Comparison of ENCODE assay signal across 8 mouse cellular contexts in the genomic region with DNA sequence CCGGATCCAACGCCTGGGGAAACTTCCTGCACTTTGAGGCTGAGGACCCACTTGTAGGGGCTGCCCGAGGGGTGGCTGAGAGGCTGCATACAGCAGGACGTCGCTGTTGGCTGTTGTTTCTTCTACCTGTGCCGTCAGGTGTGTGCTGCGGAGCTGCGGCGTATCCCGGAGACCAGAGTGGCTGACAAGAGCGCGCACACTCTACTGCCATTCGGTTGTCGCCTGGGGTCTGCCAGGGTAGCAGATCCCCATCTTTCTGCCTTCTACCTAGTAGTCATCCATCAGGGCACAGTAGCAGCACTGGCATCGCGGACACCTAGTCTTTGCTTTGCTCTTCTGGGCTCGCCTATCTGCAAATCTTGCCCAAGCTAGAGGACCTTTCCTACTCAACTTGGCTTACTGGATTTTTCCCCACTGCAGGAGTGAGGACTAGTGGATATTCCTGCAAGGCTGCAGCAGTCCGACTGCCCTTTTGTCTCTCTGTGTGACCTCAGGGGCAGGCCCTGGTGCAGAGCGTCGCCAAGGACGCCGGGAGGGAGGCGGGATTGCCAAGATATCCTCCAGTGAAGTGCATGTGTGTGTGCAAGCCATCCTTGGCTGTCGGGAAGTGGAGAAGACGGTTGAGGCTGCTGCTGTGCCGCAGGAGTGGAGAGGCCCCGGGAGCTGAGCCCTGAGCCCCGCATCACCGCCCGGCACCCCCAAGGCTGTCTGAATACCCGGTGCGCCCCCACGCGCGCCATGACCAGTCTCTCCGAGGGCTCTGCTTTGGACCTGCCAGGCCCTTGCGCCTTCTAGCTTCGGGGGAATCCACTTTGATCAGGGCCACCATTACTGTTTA. TPM values are rescaled to one million over a fixed set of nuclear protein-coding genes. Genes with fewer than 3 reads are reported as not detected.
DNase-seq lines count a peak whose midpoint lies in the region; ATAC-seq and TF ChIP-seq lines count a peak whose summit lies in the region.

No protein-coding gene starts in this region.

- peaks cover 5% of the 10 kb centered on the region; the same call in 1 of the 2 replicates for H3K27me3 ChIP-seq in thymus, adult 2 months (ENCODE audit: control insufficient read depth, insufficient read depth, low read length)
- peaks cover 21% of the 10 kb centered on the region for H3K27me3 ChIP-seq in embryonic facial prominence, embryonic 13.5 days
- peaks cover 60% of the 10 kb centered on the region for H3K27me3 ChIP-seq in midbrain, embryonic 10.5 days (ENCODE audit: low read depth, poor library complexity, severe bottlenecking)
- no peaks in the 10 kb centered on the region for H3K27me3 ChIP-seq in testis, adult 2 months (ENCODE audit: control insufficient read depth, insufficient read depth, low read length)

- no peaks in the 10 kb centered on the region for H3K9me3 ChIP-seq in embryonic facial prominence, embryonic 13.5 days
- H3K9me3 ChIP-seq in midbrain, embryonic 10.5 days (replicated peaks): no peaks in the 10 kb centered on the region

- H3K4me1 ChIP-seq in thymus, adult 2 months (replicated peaks; ENCODE audit: control insufficient read depth, insufficient read depth, low read length): peaks cover 2% of the 10 kb centered on the region; the same call in 1 of the 2 replicates
- peaks cover 31% of the 10 kb centered on the region for H3K4me1 ChIP-seq in embryonic facial prominence, embryonic 13.5 days
- H3K4me1 ChIP-seq in midbrain, embryonic 10.5 days: peaks cover 66% of the 10 kb centered on the region
- H3K4me1 ChIP-seq in testis, adult 2 months (ENCODE audit: control insufficient read depth, insufficient read depth, low read length): peaks cover 19% of the 10 kb centered on the region

- peak overlapping the region; percentile 82 for H3K9ac ChIP-seq in embryonic facial prominence, embryonic 13.5 days

- intact Hi-C loops in heart, postnatal 36 days (cut with DNase I): loop anchor here (10.0 kb wide), 1 partner anchor 739 kb away; no protein-coding TSS in a partner anchor
- intact Hi-C loops in left cerebral cortex, postnatal 25 days (cut with DNase I): loop anchor here (5.0 kb wide), 2 partner anchors 687 to 947 kb away; no protein-coding TSS in a partner anchor

- no peak for TF ChIP-seq POLR2A in thymus, adult 2 months (IDR thresholded peaks at IDR 0.05; ENCODE audit: control insufficient read depth, extremely low read depth, insufficient read depth, low read length, poor library complexity)
- TF ChIP-seq POLR2A in testis, adult 2 months (IDR thresholded peaks at IDR 0.05; ENCODE audit: control insufficient read depth, low read depth, low read length): no peak

- H3K4me3 ChIP-seq in thymus, adult 2 months (ENCODE audit: control insufficient read depth, insufficient read depth, low read length): peak overlapping the region; percentile 42; the same call in 1 of the 2 replicates
- peak overlapping the region; percentile 69 for H3K4me3 ChIP-seq in embryonic facial prominence, embryonic 13.5 days
- H3K4me3 ChIP-seq in midbrain, embryonic 10.5 days: peak overlapping the region; percentile 83
- peak overlapping the region; percentile 91 for H3K4me3 ChIP-seq in testis, adult 2 months (ENCODE audit: control insufficient read depth, low read depth, low read length)

- H3K36me3 ChIP-seq in thymus, adult 2 months (ENCODE audit: control insufficient read depth, insufficient read depth, low read length): no peaks in the 10 kb centered on the region
- no peaks in the 10 kb centered on the region for H3K36me3 ChIP-seq in embryonic facial prominence, embryonic 13.5 days
- H3K36me3 ChIP-seq in midbrain, embryonic 10.5 days: no peaks in the 10 kb centered on the region
- H3K36me3 ChIP-seq in testis, adult 2 months (ENCODE audit: control insufficient read depth, insufficient read depth, low read length): no peaks in the 10 kb centered on the region

- no peak overlapping the region for H3K27ac ChIP-seq in thymus, adult 2 months (ENCODE audit: control insufficient read depth, insufficient read depth, low read length)
- 0 out of 2 replicates have a peak overlapping the region, but pooled peaks have one; percentile 7 for H3K27ac ChIP-seq in embryonic facial prominence, embryonic 13.5 days
- peak overlapping the region; percentile 90 for H3K27ac ChIP-seq in midbrain, embryonic 10.5 days (replicated peaks)
- no peak overlapping the region for H3K27ac ChIP-seq in testis, adult 2 months (ENCODE audit: control insufficient read depth, insufficient read depth, low read depth, low read length)

- no peak for ATAC-seq in embryonic facial prominence, embryonic 13.5 days (ENCODE audit: insufficient number of reproducible peaks, insufficient read depth, low FRiP score, low TSS enrichment, low read depth)
- ATAC-seq in granulocyte monocyte progenitor cell, adult 5-6 weeks (replicated peaks; ENCODE audit: poor library complexity, severe bottlenecking): no peak

- 4% methylated on average over 38 of the region's 38 CpGs for WGBS in thymus, adult 2 months
- WGBS in embryonic facial prominence, embryonic 13.5 days: under 1% methylated on average over 38 of the region's 38 CpGs
- under 1% methylated on average over 38 of the region's 38 CpGs for WGBS in midbrain, embryonic 10.5 days

- H3K4me2 ChIP-seq in embryonic facial prominence, embryonic 13.5 days: peak overlapping the region; percentile 82

- DNase-seq in thymus, adult 2 months: no peak
- DNase-seq in thymus, postnatal 10 days (ENCODE audit: low spot score in 2 of 2): no peak
- peak; percentile 18 to 27 for DNase-seq in heart, postnatal 36 days
- peak; percentile 25 to 36 for DNase-seq in left cerebral cortex, postnatal 25 days (ENCODE audit: low spot score in 2 of 2)
- peak; percentile 71 for DNase-seq in midbrain, embryonic 10.5 days (ENCODE audit: low spot score)

- TF ChIP-seq CTCF in thymus, adult 2 months (IDR thresholded peaks at IDR 0.05; ENCODE audit: borderline replicate concordance, control insufficient read depth, extremely low read depth, insufficient read depth, low read length, poor library complexity): no peak
- no peak for TF ChIP-seq CTCF in testis, adult 2 months (IDR thresholded peaks at IDR 0.05; ENCODE audit: control insufficient read depth, insufficient read depth, insufficient replicate concordance, low read depth, low read length)

RNA-seq across cellular contexts. Expression of a gene that starts 1.0 kb away (rescaled TPM):
- polyA plus RNA-seq in thymus, adult 2 months (2012; rRNA removed): 0.73 and 0.74 TPM in 2 replicates
- 32.2 and 36.3 TPM in 2 replicates for polyA plus RNA-seq in embryonic facial prominence, embryonic 13.5 days (2015; fragmentation: Nextera tagmentation; extraction: Ambion mirVana)
- 1 to 10 TPM; 4.2 to 5.9 TPM for total RNA-seq in heart, postnatal 36 days (2021)
- total RNA-seq in left cerebral cortex, postnatal 25 days (2021): 10 to 100 TPM; 40.2 to 42.7 TPM
- 44.4 and 45.2 TPM in 2 replicates for polyA plus RNA-seq in midbrain, embryonic 10.5 days (2016; fragmentation: Nextera tagmentation; extraction: Ambion mirVana)
- polyA plus RNA-seq in testis, adult 2 months (2012; rRNA removed): 1.1 and 1.5 TPM in 2 replicates
- 0.28 TPM in 1 of 2 replicates, not detected in the other for total RNA-seq in granulocyte monocyte progenitor cell, adult 5-6 weeks (2014; fragmentation: Nextera tagmentation)
- total RNA-seq in granulocyte monocyte progenitor cell, adult 5-6 weeks (2017): not detected in 2 replicates

Comparison
In these comparisons a context has a peak if more than half of its experiments do, and no peak if none do; other contexts are left out.
1. DNase-seq: peak in heart, postnatal 36 days (2 of 2), left cerebral cortex, postnatal 25 days (2 of 2) and midbrain, embryonic 10.5 days (single experiment); none in thymus, adult 2 months (single experiment) and thymus, postnatal 10 days (0 of 2).
2. H3K27ac ChIP-seq: peak in embryonic facial prominence, embryonic 13.5 days (single experiment) and midbrain, embryonic 10.5 days (single experiment); none in thymus, adult 2 months (single experiment) and testis, adult 2 months (single experiment).
3. RNA of a gene that starts 1.0 kb away (polyA plus RNA-seq): 44.4 to 45.2 TPM in midbrain, embryonic 10.5 days and 32.2 to 36.3 TPM in embryonic facial prominence, embryonic 13.5 days; 1.1 to 1.5 TPM in testis, adult 2 months and 0.73 to 0.74 TPM in thymus, adult 2 months; every median in the first group is over 10 times any median in the second.
4. Peak in every context shown above with its lines, with median percentiles within 50 percentile points of each other: H3K4me3 ChIP-seq.